ENCODE assay signal across 20 mouse cellular contexts in the genomic region with DNA sequence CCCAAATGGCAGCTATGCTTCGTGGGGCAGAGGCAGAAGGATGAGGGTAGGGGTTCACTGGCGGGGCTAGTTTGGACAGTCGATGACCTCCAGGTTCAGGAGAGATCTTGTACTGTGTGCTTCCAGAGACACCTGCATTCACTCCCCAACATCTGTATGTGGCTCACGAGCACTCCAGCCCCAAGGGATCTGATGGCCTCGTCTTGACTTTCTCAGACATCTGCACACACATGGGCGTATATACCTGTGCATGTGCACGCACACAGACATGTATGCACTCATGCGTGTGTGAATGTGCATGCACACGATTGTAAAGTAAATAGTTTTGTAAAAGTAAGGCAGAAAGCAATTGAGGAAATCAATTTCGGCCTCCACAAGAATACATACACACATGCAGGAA.
DNase-seq lines count a peak whose midpoint lies in the region; ATAC-seq lines count a peak whose summit lies in the region.
"Had no signal": no experiment of that assay in that cellular context is flagged by ENCODE, and none has a peak within 500 bp of the region (broad histone marks: within the 10 kb centered on the region; RNA-seq: fewer than 3 reads in every experiment).

No protein-coding gene starts in this region.

- WGBS in forebrain, embryonic 11.5 days = 28% methylated on average over 10 of the region's 10 CpGs
- WGBS in forebrain, embryonic 15.5 days = 27% methylated on average over 10 of the region's 10 CpGs
- 56% methylated on average over 10 of the region's 10 CpGs for WGBS in heart, embryonic 13.5 days
- 36% methylated on average over 10 of the region's 10 CpGs for WGBS in midbrain, embryonic 11.5 days
- WGBS in midbrain, embryonic 14.5 days = 47% methylated on average over 10 of the region's 10 CpGs
- WGBS in limb, embryonic 12.5 days = 36% methylated on average over 10 of the region's 10 CpGs

- H3K27ac ChIP-seq in forebrain, embryonic 11.5 days (ENCODE audit: low read depth, low read length) = no peak overlapping the region
- no peak overlapping the region for H3K27ac ChIP-seq in forebrain, embryonic 15.5 days (replicated peaks)
- H3K27ac ChIP-seq in heart, embryonic 13.5 days (replicated peaks) = no peak overlapping the region
- H3K27ac ChIP-seq in midbrain, embryonic 11.5 days (ENCODE audit: low read depth, low read length) = no peak overlapping the region
- no peak overlapping the region for H3K27ac ChIP-seq in midbrain, embryonic 14.5 days (replicated peaks; ENCODE audit: low read depth, low read length)
- no peak overlapping the region for H3K27ac ChIP-seq in limb, embryonic 12.5 days
- H3K27ac ChIP-seq: gastrocnemius, adult 2 months; hindbrain, embryonic 12.5 days; left cerebral cortex, adult 2 months; stomach, postnatal 0 days had no signal

- H3K36me3 ChIP-seq in forebrain, embryonic 11.5 days (ENCODE audit: control insufficient read depth, insufficient read depth, low read length) = no peaks in the 10 kb centered on the region
- 0 out of 2 replicates have a peak, but pooled peaks cover 3% of the 10 kb centered on the region for H3K36me3 ChIP-seq in forebrain, embryonic 15.5 days
- no peaks in the 10 kb centered on the region for H3K36me3 ChIP-seq in heart, embryonic 13.5 days
- H3K36me3 ChIP-seq in midbrain, embryonic 11.5 days (ENCODE audit: control insufficient read depth, insufficient read depth, low read length) = no peaks in the 10 kb centered on the region
- H3K36me3 ChIP-seq in midbrain, embryonic 14.5 days (ENCODE audit: control insufficient read depth, insufficient read depth, low read length) = peaks cover 11% of the 10 kb centered on the region; the same call in 1 of the 2 replicates
- no peaks in the 10 kb centered on the region for H3K36me3 ChIP-seq in limb, embryonic 12.5 days

- no peaks in the 10 kb centered on the region for H3K9me3 ChIP-seq in forebrain, embryonic 11.5 days (ENCODE audit: control insufficient read depth, low read length)
- no peaks in the 10 kb centered on the region for H3K9me3 ChIP-seq in forebrain, embryonic 15.5 days
- H3K9me3 ChIP-seq in heart, embryonic 13.5 days = no peaks in the 10 kb centered on the region
- no peaks in the 10 kb centered on the region for H3K9me3 ChIP-seq in midbrain, embryonic 11.5 days (ENCODE audit: control insufficient read depth, low read length)
- no peaks in the 10 kb centered on the region for H3K9me3 ChIP-seq in midbrain, embryonic 14.5 days (ENCODE audit: control insufficient read depth, low read length)
- H3K9me3 ChIP-seq in limb, embryonic 12.5 days = no peaks in the 10 kb centered on the region
- H3K9me3 ChIP-seq: hindbrain, embryonic 12.5 days had no signal

- H3K4me2 ChIP-seq in forebrain, embryonic 11.5 days (ENCODE audit: low read depth, low read length, severe bottlenecking) = no peak overlapping the region
- H3K4me2 ChIP-seq in forebrain, embryonic 15.5 days (replicated peaks) = no peak overlapping the region
- peak overlapping the region; percentile 63 for H3K4me2 ChIP-seq in heart, embryonic 13.5 days
- no peak overlapping the region for H3K4me2 ChIP-seq in midbrain, embryonic 11.5 days
- H3K4me2 ChIP-seq in midbrain, embryonic 14.5 days (ENCODE audit: low read length) = no peak overlapping the region
- peak overlapping the region; percentile 46 for H3K4me2 ChIP-seq in limb, embryonic 12.5 days

- no peak overlapping the region for H3K9ac ChIP-seq in forebrain, embryonic 11.5 days (ENCODE audit: low read length)
- H3K9ac ChIP-seq in forebrain, embryonic 15.5 days (replicated peaks) = no peak overlapping the region
- H3K9ac ChIP-seq in heart, embryonic 13.5 days = no peak overlapping the region
- H3K9ac ChIP-seq in midbrain, embryonic 11.5 days (ENCODE audit: low read length) = no peak overlapping the region
- H3K9ac ChIP-seq in midbrain, embryonic 14.5 days (replicated peaks; ENCODE audit: low read length) = no peak overlapping the region
- H3K9ac ChIP-seq in limb, embryonic 12.5 days (replicated peaks) = no peak overlapping the region
- H3K9ac ChIP-seq: hindbrain, embryonic 12.5 days had no signal

- intact Hi-C loops in heart, postnatal 14 days (cut with DNase I) = no loop called here

- ATAC-seq in forebrain, embryonic 11.5 days (replicated peaks; ENCODE audit: low FRiP score) = peak; percentile 27; the same call in 1 of the 2 replicates
- no peak for ATAC-seq in forebrain, embryonic 15.5 days (replicated peaks)
- no peak for ATAC-seq in heart, embryonic 13.5 days (ENCODE audit: extremely low read depth, insufficient number of reproducible peaks, low FRiP score, low TSS enrichment)
- no peak for ATAC-seq in midbrain, embryonic 11.5 days (ENCODE audit: low FRiP score)
- no peak for ATAC-seq in midbrain, embryonic 14.5 days (ENCODE audit: low FRiP score, low TSS enrichment)
- ATAC-seq in limb, embryonic 12.5 days (ENCODE audit: insufficient number of reproducible peaks, insufficient read depth, low FRiP score, low TSS enrichment, low read depth) = no peak
- ATAC-seq: CD4-positive, CD25-positive, alpha-beta regulatory T cell, adult 4 months; inflammation-experienced regulatory T-cells, adult 6 months; lung, postnatal 0 days had no signal

- DNase-seq in forebrain, embryonic 11.5 days (ENCODE audit: low spot score) = no peak
- DNase-seq in heart, postnatal 14 days = no peak
- peak; percentile 85 for DNase-seq in midbrain, embryonic 11.5 days (ENCODE audit: low spot score, missing footprints)
- no peak for DNase-seq in midbrain, embryonic 14.5 days
- DNase-seq in lung, postnatal 14 days = no peak
- DNase-seq: adrenal gland, postnatal 25 days; cerebellum, adult 11 months; cerebellum, postnatal 10 days; gastrocnemius, adult 2 months; kidney, adult 9 months; right cerebral cortex, adult 18-20 months had no signal

- H3K4me3 ChIP-seq in forebrain, embryonic 11.5 days (ENCODE audit: low read depth, low read length) = no peak overlapping the region
- no peak overlapping the region for H3K4me3 ChIP-seq in forebrain, embryonic 15.5 days
- H3K4me3 ChIP-seq in heart, embryonic 13.5 days = peak overlapping the region; percentile 20; the same call in 1 of the 2 replicates
- no peak overlapping the region for H3K4me3 ChIP-seq in midbrain, embryonic 11.5 days (ENCODE audit: low read depth, low read length)
- no peak overlapping the region for H3K4me3 ChIP-seq in midbrain, embryonic 14.5 days (replicated peaks; ENCODE audit: low read depth, low read length)
- no peak overlapping the region for H3K4me3 ChIP-seq in limb, embryonic 12.5 days (replicated peaks)
- H3K4me3 ChIP-seq: gastrocnemius, adult 2 months; hindbrain, embryonic 12.5 days; left cerebral cortex, adult 2 months had no signal

- peaks cover 7% of the 10 kb centered on the region; the same call in 1 of the 2 replicates for H3K27me3 ChIP-seq in forebrain, embryonic 11.5 days (ENCODE audit: control insufficient read depth, insufficient read depth, low read length)
- no peaks in the 10 kb centered on the region for H3K27me3 ChIP-seq in forebrain, embryonic 15.5 days
- peaks cover 55% of the 10 kb centered on the region for H3K27me3 ChIP-seq in heart, embryonic 13.5 days (replicated peaks)
- peaks cover 19% of the 10 kb centered on the region for H3K27me3 ChIP-seq in midbrain, embryonic 11.5 days (ENCODE audit: control insufficient read depth, insufficient read depth, low read length)
- peaks cover 25% of the 10 kb centered on the region for H3K27me3 ChIP-seq in midbrain, embryonic 14.5 days (ENCODE audit: control insufficient read depth, insufficient read depth, low read length)
- peaks cover 32% of the 10 kb centered on the region for H3K27me3 ChIP-seq in limb, embryonic 12.5 days

- peaks cover 9% of the 10 kb centered on the region for H3K4me1 ChIP-seq in forebrain, embryonic 11.5 days (replicated peaks; ENCODE audit: control insufficient read depth, insufficient read depth, low read length)
- H3K4me1 ChIP-seq in forebrain, embryonic 15.5 days = peaks cover 43% of the 10 kb centered on the region
- peaks cover 10% of the 10 kb centered on the region; the same call in 1 of the 2 replicates for H3K4me1 ChIP-seq in heart, embryonic 13.5 days
- H3K4me1 ChIP-seq in midbrain, embryonic 11.5 days (ENCODE audit: control insufficient read depth, insufficient read depth, low read length) = peaks cover 8% of the 10 kb centered on the region
- H3K4me1 ChIP-seq in midbrain, embryonic 14.5 days (ENCODE audit: control insufficient read depth, insufficient read depth, low read length) = peaks cover 9% of the 10 kb centered on the region
- H3K4me1 ChIP-seq in limb, embryonic 12.5 days (replicated peaks) = peaks cover 24% of the 10 kb centered on the region

Comparison
In these comparisons a context has a peak if more than half of its experiments do, and no peak if none do; other contexts are left out.
1. H3K4me2 ChIP-seq: peak in heart, embryonic 13.5 days (single experiment) and limb, embryonic 12.5 days (single experiment); none in forebrain, embryonic 11.5 days (single experiment), forebrain, embryonic 15.5 days (single experiment), midbrain, embryonic 11.5 days (single experiment) and midbrain, embryonic 14.5 days (single experiment).